Mouse (Mus musculus): ENCODE results near the gene Lrrc46.
A peak's percentile ranks its signal among the peaks of the same experiment; 100 is the strongest.

Gene Lrrc46

DNA sequence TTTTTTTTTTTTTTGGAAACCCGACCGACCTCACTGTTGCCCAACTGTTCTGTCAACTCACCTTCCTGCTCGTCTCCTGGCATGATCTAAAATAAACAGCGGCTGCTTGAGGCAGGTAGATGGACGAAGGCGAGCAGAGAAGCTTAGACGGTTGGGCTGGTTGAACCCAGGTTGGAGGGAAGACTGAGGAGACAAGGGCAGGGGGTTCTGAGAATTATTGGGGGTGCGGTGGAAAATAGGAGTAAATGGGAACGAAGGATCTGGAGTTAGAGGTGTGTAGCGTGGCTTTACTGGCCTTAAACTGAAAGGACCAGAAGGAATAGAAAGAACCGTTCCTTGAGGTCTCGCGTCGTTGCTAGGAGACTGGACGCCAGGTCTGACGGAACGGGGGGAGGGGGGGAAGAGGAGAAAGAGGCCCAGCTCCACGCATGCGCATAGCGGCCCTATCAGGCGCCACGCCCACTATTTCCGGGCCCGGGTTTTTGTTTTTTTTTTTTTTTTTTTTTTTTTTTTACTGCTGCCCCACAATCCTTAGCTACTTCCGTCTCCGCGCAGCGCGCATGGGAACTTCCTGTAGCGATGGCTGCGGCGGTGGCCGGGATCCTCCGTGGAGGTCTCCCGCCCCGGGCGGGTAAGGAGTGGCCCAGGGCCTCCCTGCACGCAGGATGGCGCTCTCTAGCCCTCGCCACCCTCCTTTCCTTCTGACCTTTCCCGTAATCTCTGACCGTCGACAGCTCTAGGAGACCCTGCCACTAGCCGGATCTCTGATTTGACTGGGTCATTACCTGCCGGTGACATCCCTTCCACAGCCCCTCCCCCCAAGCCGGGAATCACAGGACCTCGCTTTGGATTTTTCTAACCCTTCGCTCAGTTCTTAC lies at the start of gene Lrrc46, which contains the start of gene Mrpl10:
Gene Lrrc46, minus strand, starts transcription at position 386 of the 878 bp plus-strand sequence.
Gene Mrpl10, plus strand, starts transcription at position 539 of the 878 bp plus-strand sequence.
- peak; percentile 74 to 84 for DNase-seq (ENCODE audit: low spot score in 2 of 2)

DNA sequence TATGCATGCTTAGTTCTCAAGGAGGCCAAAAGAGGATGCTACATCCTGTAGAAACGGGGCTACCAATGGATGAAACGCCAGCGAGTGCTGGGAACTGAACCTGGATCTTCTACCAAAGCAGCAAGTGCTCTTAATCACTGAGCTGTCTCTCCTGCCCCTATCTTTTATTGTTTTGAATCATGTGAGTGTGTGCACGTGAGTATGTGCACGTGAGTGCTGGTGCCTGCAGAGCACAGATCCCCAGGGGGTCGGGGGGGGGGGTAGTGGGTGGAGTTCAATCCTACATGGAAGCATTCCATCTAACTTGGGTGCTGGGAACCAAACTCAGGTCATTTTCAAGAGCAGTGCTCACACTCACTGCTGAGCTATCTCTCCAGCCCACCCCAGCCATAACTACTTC lies 45.2 kb upstream of the Lrrc46 start:
- DNase-seq (ENCODE audit: low spot score in 2 of 2) = no peak

DNA sequence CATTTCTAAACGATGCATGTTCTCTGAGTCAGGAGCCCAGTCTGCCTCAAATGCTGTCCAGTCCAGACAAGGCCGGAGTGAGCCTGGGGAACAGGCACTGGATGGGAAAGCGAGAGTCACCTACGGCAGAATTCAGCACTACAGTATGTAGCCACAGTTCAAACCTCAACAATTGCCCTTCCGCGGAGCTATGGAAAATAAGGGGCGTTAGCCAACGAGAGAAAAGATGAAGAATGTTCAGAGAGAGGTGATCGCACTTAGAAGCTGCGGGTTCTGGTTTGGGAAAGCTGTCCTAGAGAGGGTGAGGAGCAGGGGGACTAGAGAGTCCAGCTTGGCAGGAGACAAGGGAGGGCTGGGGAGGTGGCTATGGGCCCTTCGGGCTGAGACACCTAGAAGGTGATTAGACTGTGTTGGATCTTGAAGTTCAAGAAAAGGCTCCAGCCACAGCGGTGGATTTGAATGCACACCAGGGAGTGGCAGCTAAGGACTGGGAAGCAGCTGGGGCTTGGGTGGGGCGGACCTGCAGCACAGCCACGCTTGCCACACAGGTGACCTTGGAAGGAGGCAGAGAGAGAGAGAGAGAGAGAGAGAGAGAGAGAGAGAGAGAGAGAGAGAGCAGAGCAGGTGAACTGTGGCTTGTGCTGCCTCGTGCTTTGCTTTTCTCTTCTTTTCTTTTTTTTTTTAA lies 43.8 kb upstream of the Lrrc46 start:
- no peak for DNase-seq (ENCODE audit: low spot score in 2 of 2)

DNA sequence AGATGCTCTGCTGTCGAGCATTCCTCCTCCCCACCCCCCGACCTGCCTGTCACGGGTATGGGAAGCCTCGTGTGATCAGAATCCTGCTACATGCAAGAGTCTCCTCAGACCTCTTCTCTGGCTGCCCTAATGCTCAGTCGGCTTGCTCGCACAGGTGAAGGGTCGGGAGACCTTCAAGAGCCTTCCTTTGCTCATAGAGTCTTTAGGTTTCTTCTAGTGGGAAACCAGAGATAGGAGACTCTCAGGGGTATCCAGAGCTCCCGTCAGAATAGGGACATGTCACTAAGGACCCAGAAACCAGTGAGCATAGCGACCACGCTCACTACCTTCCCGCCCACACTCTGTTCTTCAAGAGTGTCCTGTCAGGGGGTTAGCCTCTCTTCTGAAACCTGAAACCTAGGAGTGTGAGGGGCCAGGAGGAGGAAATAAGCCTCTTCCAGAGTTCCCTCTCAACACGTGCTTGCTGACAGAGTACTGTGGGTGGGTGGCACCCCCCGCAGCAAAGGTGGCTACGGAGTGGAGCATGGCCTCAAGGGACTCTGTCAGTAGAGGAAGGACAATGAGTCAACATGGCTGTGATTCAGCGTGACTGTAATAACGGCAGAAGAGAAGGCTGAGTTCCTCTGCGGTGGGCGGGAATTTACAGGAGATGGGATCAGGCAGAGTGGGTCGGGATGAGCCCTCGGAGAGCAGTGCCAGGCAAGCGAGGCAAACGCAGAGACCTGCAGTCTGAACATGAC lies 42.4 kb upstream of the Lrrc46 start:
- DNase-seq (ENCODE audit: low spot score in 2 of 2) = no peak

DNA sequence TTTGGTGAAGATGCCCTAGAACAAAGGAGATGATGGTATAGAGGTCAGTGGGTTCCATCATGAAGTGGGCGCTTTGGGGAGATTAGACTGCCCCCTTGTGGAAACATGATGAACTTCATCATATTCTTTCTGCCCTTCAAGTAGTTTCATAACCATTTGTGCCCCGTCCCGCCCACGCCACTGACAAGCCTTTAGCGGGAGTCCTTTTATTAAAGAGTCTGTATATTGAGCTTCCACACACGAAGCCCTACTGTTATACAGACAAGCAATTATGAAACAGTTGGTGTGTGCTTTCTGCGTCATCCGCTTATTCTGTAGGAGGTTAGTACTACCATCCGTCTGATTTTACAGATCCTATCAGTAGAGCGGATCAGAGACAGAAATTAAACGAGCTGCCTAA lies 41.8 kb upstream of the Lrrc46 start:
- DNase-seq (ENCODE audit: low spot score in 2 of 2) = peak; percentile 15 to 36

DNA sequence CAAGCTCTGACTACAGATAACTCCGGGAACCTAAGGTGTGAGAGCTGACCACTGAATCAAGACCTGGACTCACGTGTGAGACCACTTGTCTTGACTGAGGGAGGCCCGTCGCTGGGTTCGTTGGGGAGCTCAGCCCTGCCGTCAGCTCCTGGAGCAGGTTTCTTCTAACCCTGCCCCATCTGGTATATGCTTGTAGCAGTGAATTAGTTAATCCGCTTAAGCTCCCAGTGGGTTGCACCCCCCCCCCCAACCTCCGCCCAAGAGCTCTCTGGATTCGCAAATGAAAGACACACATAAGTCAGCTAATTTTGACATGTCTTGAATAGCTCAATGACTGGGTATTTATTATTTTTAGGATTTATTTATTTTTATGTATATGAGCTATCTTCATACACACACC lies 39.1 kb upstream of the Lrrc46 start:
- DNase-seq (ENCODE audit: low spot score in 2 of 2) = no peak

DNA sequence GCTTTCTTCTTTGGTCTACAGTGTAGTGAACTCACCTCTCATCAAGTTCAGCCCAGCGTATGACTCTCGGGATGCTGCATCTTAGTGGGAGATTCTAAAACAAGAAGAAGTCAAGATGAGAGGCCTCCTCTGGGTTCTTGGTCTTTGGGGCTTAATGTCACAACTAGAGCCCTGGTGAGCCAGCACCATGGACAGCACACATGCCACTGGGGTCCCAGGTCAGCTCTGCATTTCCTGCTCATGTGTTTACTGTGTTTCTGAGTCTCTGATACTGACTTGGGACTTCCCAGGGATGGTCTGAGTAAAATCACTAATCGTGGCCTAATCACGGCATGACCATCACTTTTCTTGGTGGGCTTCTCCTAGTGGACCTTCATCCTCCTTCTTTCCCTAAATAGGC lies 37.5 kb upstream of the Lrrc46 start:
- DNase-seq (ENCODE audit: low spot score in 2 of 2) = no peak

DNA sequence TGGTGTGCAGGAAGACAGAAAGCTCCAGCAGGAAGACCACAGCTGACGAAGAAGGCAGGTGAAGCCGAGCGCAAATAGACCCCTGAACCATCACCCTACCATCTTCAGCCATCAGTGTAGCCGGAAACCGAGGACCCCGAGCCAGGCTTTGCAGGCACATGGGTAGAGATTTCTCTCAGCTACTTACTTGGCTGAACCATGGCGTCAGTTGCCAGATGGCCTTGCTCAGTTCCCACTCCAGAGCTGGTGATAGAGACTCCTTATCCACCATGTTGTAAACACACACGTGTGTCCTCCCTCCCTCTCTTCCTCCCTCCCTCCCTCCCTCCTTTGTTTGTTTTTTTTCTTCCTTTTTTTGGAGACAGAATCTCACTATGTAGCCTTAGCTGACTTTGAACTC lies 33.0 kb upstream of the Lrrc46 start:
- DNase-seq (ENCODE audit: low spot score in 2 of 2) = no peak

DNA sequence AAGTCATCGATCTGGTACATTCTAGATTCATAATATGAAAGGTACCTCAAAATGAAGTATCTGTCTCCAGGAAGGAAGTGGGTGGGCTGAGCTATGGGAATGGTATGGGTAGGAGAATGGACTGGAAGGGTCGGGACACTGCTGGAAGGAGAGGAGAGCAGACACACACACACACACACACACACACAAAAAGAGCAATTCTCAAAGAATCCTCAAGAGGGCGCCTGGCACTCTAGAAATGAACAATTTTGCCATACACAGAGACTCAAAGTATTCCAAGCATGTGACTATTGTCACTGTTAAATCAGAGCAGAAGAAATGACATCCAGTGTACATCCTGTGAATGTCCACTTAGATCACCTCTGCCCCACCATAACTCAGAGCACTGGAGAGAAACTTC lies 31.3 kb upstream of the Lrrc46 start:
- no peak for DNase-seq (ENCODE audit: low spot score in 2 of 2)

DNA sequence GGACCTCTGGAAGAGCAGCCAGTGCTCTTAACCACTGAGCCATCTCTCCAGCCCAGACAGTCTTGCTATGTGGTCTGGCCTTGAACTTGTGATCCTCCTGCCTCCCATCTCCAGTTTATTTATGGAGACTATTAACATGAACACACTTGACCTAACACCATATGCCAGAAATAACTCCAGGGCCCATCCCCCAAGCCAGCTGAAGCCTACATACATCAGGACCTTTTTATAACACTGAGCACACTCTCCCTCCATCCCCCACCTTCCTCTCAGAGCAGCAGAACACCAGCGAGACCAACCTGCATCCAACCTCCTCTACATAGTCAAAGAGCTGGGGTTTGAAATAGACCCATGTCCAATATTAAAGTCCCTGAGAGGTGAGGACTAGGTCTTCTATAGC lies 29.9 kb upstream of the Lrrc46 start:
- no peak for DNase-seq (ENCODE audit: low spot score in 2 of 2)

DNA sequence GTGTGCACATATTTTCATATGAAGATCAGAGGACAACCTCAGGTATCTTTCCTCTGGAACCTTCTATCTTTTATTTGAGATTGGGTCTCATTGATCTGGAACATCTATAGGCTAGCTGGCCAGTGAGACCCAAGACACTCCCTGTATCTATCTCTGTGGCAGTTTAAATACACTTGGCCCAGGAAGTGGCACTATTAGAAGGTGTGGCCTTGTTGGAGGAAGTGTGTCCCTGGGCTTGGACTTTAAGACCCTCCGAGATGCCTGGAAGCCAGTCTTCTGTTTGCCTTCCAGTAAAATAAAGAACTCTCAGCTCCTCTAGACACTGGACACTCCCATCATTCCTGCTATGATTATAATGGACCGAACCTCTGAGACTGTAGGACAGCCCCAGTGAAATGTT lies 28.6 kb upstream of the Lrrc46 start:
- no peak for DNase-seq (ENCODE audit: low spot score in 2 of 2)

DNA sequence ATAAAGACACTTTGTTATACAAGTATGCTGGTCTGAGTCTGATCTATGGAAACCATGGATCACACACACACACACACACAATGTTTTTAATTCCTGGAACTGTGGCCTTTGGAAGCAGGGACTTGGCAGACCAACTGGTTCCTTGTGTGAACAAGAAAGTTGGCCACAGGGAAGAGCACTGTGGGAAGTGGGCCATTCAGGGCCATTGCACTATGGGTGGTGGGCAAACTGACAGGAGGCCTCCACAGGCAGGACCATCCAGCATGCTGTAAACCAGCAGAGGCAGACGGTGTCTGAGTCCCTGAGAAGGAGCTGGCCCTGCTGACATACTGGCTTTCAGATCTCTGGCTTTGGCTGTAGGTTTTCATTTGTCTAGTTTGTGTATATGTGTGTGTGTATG lies 28.1 kb upstream of the Lrrc46 start:
- DNase-seq (ENCODE audit: low spot score in 2 of 2) = no peak

DNA sequence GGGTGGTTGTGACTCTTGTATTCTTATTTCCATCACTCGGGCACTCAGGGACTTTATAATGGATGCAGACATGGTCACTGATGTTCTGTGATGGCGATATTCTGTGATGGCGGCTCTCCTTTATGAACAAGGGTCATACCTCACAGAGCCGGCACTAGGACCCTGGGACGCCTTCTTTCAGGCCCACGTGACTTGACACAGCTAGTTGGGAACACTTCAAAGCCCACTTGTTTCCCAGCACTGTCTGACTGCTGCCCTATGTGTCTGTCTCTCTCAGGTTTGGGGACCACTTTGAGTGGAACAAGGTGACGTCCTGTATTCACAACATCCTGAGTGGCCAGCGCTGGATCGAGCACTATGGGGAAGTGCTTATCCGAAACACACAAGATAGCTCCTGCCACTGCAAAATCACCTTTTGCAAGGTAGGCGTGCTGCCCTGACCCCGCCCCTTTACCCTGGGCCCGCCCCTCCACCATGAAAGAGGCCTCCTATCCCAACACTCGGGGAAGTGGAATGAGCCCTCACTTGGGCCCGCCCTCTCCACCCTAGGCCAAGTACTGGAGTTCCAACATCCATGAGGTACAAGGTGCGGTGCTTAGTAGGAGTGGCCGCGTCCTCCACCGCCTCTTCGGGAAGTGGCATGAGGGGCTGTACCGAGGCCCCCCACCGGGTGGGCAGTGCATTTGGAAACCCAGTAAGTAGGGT lies 25.6 kb upstream of the Lrrc46 start:
- no peak for DNase-seq (ENCODE audit: low spot score in 2 of 2)

DNA sequence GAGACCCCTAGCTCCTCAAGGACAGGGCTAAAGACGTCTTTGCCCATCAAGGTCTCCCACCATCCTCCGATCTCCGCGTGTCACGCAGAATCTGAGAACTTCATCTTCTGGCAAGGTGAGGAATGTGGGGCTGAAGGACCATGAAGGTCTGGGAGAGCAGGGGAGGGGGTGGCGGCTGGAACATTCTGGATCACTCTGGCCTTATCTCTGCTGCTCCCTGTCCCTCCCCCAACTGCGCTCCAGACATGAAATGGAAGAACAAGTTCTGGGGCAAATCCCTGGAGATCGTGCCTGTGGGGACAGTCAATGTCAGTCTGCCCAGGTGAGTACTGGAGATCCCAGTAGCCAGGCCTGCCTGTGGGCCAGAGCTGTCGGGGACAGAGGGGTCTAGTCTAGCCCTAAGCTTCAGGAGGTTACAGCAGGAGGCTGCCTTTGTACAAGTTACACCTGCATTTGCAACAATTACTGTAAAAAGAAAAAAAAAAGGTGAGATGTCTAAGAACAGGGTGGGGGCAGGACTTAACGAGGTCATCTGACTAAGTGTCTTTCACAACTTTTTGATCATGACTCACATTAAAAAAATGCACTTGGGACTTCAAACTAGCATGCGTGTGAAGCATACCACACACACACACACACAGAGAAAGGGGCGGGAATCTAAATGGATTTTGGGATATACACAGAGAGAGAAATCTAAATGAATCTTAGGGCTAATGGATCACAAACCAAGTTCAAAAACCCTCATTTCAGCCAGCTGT lies 24.5 kb upstream of the Lrrc46 start:
- no peak for DNase-seq (ENCODE audit: low spot score in 2 of 2)

DNA sequence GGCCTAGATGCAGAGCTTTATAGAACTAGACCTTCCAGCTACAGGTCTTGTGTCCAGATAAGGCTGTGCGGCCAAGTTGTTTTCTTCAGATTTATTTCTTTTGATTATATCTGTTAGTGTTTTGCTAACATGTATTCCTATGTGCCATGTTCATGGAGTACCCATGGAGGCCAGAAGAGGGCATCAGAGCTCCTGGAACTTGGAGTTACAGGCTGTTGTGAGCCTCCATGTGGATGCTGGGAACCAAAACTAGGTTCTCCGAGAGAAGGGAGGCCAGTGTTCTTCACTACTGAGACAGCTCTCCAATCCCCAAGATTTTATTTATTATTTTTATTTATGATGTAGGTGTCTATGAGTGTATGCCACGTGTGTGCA lies 22.7 kb upstream of the Lrrc46 start:
- no peak for DNase-seq (ENCODE audit: low spot score in 2 of 2)

DNA sequence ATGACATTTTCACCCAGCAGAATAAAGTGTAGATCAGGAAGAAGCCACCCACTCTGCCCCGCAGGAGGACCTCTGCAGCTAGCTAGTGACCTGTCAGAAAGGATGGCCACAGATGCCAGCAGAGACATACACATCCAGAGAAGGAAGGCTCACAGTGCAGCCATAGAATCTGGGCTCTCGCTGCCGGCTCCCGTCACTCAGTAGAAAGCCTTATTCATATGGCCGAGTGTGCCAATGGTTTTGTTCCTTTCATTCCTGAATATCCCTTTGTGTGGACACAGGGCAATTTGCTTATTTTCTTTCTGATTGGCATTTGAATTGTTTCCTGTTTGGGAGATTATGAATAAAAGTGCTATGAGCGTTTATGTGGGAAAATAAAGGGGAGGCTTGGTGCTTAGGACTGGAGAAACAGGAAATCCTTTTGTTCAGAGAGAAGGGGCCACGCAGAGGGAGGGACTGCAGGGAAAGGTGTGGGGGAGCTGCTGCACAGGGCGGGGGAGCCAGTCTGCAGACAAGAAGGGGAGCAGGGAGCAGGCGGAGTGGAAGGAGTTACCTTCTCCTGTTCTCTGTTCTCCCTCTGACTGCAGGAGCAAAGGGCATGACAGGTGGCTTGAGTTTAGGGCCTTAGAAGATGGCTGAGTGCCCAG lies 22.2 kb upstream of the Lrrc46 start:
- DNase-seq (ENCODE audit: low spot score in 2 of 2) = no peak

DNA sequence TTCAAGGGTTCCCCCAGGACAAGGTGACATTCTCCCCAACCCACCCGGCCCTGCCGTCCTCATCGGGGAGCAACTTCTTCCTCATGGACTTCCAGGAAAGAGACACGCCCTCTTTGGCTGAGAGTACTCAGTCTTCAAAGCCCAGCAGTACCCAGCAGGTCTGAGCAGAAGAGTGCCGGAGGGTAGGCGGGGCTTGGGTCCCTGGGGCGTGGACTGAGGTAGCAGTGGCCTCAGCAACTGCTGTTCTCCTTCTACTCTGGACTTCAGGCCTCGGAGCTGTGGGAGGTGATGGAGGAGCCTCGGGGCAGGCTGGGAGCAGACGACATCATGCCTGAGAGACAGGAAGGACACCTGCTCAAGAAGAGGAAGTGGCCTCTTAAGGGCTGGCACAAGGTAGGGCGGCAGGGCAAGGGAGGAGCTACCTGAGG lies 11.0 kb upstream of the Lrrc46 start:
- DNase-seq (ENCODE audit: low spot score in 2 of 2) = peak in 1 of 2 experiments; percentile 32

DNA sequence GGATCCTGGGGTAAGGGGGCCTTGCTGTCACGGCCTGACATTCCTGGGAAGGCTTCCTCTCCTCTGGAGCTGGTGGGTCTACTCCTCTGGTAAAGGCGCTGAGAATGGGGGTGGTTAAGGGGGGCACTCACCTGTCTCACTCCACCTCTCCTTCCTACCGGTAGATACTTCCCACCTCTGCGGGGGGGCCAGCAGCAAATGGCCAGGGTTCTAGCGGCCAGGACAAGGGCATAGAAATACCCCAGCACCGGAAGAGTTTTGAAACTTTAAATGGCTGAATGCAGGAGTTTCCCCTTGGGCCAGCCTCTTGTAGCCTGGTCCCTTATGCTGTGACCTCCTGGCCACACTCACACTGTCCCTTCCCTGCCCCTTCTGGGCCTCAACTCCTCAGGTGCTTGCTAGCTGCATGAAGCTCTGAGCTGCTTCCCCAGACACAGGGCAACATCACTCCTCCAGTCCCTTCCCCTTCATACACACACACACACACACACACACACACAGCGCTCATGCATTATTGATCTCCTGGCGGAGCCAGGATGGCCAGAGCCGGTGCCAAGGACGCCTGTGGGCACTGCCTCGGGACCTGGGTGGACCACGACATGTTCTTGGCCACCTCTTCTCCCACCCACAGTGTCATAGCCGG lies 9.9 kb upstream of the Lrrc46 start:
- DNase-seq (ENCODE audit: low spot score in 2 of 2) = no peak

DNA sequence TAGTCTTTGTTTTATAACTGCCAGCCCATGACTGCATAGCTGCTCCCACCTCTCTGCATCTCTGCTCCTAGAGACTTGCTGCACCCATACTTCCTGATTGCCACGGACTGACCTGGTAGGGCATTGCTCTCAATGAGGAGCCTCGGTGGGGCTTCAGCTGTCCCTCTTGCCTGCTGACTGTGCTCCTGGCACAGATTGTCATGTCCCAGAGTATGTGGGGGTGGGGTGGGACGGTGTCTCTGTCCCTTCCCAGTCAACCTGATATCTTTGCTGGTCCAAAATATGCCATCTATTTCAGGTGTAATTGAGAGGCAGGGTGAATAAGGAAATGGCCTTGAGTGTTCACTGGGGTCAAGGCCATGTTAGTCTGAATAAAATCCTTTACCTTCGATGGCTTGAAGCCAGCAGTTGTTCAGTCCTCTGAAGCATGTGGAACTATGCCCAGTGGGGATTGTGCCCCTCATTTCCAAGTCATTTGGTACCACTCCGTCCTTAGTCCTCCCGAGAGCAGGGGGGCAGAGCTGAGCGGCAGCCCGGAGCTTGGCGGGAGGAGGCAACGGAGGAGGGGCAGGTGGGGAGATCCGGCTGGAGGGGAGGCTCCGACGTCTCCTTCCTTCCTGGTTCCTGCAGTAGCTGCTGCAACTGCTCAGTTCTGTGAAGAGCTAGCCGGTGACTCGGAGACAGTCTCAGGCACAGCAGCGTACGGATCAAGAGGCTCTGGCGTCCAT lies 9.2 kb upstream of the Lrrc46 start, which contains the start of gene Osbpl7:
Gene Osbpl7, plus strand, starts transcription at position 413 of the 728 bp plus-strand sequence.
- peak; percentile 55 to 71 for DNase-seq (ENCODE audit: low spot score in 2 of 2)
